Mouse (Mus musculus) adrenal gland, postnatal 4 days (tissue): Measurements from ENCODE around the gene Ascc2. TPM values are rescaled to one million over a fixed set of nuclear protein-coding genes. Genes with fewer than 3 reads are reported as not detected.
A peak's percentile ranks its signal among the peaks of the same experiment; 100 is the strongest.

Source experiments
- DNase-seq, 2 experiments: peaks; one replicate each; pipeline ENCODE4 v3.0.0; 2021 to 2022; ENCODE audit warnings: low spot score in 2 of 2, mixed read lengths in 2 of 2
- long read RNA-seq, 2 experiments: library from polyadenylated mRNA; stranded (forward); transcript quantifications; one replicate each; pipeline ENCODE4 v2.0.0; 2021
- total RNA-seq, 2 experiments: library from RNA; stranded (reverse); gene quantifications; 2 replicates each; pipeline ENCODE4 v1.2.3; 2021

The Ascc2 gene
- 10 to 100 TPM; 37.9 to 40.1 TPM for total RNA-seq
- long read RNA-seq, experiment 1, transcript Ascc2-201 (20 exons, 2,650 nt) = major isoform, 13 of 38 reads
- long read RNA-seq, experiment 1, partial matches to known transcripts = 12 of 38 reads
- long read RNA-seq, experiment 1, other reads (novel, unspliced or antisense) = 13 of 38 reads
- long read RNA-seq, experiment 2, transcript Ascc2-201 (20 exons, 2,650 nt) = major isoform, 15 of 49 reads
- long read RNA-seq, experiment 2, partial matches to known transcripts = 12 of 49 reads
- long read RNA-seq, experiment 2, other reads (novel, unspliced or antisense) = 22 of 49 reads

DNA sequence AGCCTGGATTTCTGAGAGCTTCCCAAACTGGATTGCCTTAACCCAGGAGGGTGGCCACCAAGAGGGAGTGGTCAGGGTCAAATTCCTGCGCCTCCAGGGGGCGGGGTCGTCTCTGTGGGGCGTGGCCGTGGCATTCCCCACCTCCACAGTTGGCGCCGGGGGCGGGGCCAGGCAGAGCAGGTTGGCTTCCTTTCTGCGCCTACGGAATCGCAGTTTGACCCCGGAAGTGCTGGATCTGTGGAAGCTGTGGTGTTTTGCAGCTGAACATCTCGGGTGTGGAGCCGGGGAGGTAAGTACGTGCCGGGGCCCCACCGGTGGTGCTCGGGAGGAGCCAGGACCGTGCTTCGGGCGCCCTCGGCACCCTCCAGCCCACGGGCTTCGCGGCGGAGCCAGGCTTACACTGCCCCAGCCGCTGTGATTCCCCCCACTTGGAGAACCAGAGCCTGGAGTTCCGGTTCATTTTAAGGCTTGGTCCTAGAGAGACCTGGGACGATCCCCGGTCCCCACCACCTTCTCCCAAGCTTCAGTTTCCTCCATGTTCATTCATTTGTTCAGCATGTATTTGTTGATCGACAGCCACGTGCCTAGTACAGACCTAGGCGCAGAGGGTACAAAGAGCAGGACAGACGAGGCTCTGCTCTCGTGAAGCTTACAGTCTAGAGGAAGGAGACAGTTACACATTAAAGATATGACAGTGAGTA lies at the start of gene Ascc2:
TSS of gene Ascc2 (plus strand) at position 214 of the 701 bp plus-strand sequence.
- peak; percentile 96 to 97 for DNase-seq

DNA sequence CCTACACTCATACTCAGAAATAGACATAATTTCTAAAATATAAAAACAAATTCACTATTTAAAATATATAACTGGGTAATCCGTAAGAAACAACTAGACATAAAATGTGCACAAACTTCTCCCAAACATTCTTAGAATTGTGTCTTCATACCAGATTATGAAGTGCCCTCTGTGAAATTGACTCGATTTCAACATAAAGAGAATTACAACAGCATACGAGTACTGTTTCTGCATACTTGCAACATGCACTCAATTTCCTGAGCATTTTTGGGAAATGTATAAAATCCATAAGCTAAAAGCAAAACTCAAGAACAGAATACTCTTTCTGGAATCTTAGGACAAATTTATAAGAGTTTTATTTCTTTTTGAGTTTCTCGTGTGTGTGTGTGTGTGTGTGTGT lies 45.7 kb upstream of the Ascc2 start:
- no peak for DNase-seq

DNA sequence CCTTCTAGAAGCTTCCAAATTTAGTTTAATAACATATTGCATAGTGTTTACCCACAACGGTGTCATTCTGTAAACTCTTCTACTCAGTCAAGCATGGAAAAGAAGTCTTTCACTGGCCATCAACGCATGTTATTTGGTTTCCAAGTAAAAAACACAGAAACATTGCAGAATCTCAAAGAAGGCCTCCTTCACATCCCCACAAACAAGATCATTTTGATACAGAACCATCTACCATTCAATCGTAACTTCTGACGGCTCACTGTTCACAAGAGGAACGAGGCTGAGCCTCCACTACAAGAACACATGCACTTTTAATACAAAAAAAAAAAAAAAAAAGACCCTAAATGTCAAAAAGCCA lies 44.1 kb upstream of the Ascc2 start:
- no peak for DNase-seq

DNA sequence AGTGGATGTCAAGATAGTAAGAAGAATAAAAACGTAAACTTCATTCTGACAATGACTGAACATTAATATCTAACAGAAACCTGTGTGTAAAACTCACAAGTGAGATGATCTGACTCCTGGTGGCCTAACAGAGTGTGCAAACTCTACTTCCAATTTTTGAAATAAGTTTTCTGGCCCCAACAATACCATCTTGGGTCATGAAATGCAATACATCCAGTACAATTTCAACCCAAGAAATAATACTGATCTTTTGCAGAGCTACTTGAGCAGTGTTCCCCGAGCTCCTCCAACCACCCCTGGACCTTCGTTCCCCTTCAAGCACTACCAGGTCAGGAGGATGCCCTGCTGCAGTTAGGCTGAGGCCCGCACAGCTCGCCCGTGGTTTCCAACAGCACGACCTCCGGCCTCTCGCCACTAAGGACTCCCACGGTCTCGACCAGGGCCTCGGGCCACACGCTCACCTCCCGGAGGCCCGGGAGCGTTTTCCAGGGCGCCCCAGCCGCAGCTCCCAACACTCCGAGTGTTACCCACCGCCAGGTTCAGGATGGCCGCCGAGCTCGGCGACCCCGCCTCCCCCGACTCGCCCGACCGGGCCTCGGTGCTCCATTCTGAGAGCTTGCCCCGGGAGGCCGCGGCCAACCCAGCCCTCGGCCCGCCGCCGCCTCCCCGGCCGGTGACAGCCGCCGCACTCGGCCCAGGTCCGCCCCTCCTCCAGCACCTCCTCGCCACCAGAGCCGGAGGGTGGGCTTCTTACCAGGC lies 43.5 kb upstream of the Ascc2 start:
- peak; percentile 12 to 25 for DNase-seq

DNA sequence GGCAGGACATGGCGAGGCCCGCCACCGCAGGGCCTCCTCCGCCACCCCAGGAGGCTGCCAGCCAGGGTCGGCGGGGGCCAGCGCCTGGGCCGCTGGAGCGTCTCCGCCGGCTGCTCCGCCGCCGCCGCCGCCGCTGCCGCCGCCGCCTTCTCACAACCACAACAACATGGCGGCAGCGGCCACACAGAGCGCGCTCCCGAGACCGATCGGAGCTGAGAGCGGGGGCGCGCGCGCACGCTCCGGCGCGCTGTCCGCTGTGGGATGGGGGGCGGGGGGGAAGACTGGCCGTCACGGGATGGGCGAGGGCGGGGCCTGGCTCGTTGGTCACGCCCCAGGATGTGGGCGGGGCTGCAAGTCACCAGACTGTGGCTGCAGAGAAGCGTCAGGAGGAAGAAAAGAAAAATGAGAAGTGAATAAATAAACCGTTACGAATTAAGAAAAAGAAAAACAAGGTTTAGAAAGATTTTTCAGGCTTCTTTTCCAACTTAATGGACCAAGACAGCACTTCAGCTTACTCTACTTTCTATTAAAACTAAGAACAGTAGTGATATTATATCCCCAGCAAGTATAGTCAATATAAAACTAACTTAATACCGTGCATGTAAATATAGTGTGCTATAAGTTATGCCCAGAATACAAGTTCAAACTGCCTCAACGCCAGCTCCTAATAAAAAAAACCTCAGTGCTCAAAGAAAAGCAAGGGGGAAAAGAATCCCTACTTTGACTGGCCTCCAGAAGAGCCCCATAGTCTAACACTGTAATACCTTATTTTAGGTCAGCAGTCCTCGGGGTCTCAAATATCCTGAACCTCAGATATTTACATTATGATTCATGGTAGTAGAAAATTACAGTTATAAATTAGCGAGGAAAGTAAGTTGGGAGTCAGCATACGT lies 42.7 kb upstream of the Ascc2 start, which contains the start of gene Mtmr3:
TSS of gene Mtmr3 (minus strand) at position 256 of the 893 bp plus-strand sequence.
- peak; percentile 89 to 91 for DNase-seq

DNA sequence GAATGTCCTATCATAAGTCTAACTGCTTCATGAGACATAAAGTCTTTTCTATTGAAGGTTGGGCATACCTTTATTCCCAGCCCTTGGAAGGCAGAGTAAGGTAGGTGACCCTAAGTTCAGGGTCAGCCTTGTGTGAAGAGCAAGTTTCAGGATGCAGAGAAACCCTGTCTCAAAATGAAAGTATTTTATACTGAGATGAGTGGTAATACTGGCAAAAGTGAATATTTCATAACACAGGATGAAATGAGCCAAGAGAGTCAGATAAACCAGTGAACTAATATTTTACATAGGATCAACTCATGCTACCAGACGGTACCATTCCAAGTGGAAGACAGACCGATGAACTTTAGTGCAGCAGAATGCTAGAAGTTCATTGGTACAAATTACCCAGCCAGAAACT lies 39.1 kb upstream of the Ascc2 start:
- no peak for DNase-seq

DNA sequence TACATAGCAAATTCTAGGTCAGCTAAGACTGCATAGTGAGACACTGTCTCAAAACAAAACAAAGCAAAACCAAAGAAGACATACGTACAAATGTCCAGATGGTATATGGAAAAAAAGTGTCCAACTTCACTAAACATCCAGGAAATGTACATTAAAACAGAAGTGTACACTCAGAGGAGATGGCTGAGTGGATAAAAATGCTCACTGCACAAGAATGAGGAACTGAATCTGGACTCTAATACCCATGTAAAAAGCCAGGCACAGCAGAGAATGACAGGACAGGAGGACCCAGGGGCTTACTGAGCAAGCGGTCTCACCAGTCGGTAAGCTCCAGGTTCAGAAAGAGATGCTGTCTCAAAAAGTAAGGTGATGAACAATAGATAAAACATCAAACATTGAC lies 37.6 kb upstream of the Ascc2 start:
- DNase-seq = no peak

DNA sequence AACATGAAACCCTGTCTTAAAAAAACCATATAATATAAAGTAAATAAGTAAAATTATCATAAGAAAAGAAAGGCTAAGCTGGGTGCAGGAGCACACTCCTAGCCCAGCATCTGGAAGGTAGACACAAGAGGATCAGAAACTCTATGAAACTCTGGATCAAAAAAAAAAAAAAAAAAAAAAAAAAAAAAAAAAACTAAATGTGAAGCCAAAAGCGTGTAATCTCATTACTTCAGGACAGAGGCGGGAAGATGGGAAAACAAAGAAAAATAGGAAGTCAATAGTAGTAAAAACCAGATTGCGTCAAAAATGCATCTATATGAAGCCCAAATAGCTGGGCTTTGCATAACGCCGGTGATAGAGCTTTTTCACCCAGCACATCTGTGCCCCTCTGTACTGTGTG lies 35.7 kb upstream of the Ascc2 start:
- no peak for DNase-seq

DNA sequence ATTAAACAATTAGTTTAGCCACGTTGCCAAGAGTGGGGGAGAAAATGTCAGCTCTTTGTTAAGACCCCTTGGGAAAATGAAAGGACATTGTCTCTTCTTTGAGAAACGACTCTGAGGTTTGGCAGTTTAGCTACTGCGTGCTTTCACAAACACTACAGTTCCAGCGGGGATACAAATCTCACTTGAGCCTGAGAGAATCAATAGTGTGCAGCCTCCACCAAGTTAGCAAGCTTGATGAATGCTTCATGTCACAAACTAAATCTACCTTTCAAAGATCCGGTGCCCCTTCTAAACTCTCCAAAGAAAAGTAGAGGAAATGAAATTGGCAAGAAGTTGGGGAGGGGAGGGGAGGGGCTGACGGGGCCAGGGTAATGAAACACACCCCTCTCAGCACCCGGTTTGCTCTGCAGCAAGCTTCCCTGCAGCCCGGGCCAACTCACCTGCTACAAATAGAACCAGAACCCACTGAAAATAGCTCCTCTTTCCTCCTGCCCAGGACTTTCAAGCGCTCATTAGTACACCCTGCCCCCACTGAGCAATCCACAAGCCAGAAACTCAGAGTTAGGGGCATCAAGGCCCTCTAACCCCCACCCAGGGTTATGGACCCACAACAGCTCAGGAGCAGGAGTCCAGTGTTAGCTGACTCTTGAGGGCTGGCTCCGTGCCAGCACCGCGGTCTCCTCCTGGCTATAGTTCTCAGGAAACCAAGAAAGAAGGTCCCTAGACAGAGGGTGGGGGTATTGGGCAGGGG lies 34.7 kb upstream of the Ascc2 start:
- DNase-seq = no peak

DNA sequence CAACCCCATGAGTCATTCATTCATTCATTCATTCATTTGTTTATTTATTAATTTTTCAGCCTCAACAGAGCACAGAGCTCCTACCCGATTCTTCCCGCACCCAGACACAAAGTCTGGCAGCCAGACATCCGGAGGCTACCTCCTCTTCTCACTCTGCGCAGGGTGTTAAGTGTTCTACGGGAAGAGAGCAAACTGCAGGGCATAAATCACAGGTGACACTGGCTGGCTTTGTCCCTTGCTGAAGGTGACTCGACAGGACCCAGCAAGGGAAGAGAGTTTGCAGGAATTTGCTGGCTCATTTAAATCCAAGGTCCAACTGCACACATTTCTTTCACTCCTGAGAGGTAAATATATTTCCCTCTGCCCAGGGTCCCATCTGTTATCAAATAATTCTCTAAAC lies 33.1 kb upstream of the Ascc2 start:
- no peak for DNase-seq

DNA sequence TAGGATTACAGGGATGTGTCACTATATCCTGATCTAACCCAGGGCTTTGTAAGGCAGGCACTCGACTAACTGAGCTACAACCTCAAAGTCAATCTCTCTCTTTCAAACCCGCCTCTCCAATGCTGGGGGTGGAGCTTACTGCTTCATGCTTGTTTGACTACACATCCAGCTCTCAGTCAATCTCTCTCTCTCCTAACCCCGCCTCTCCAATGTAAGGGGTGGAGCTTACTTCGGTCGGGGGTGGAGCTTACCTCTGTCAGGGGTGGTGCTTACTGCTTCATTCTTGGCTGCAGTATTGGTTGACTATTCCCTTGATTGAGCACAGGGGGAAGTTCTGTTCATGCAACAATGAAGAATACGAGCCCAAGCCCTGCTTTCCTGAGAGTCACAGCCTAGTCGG lies 32.1 kb upstream of the Ascc2 start:
- no peak for DNase-seq

DNA sequence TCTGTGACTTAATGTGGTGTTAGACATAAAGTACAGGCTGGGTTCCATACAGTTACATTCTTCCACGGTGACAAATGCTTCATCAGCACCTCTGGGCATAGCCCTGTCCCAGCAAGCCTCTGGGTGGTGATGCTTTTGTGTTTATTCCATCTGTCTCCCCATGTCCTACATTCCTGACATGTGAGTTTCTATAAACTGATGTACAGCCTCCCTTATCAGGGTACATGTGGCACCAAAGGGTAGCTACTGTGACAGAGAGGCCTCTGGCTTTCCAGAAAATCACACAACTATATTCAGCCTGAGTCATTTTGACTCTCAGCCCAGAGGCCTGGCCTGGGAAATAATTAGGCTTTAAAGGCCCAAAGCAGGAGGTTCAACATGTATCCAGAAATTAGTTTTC lies 31.0 kb upstream of the Ascc2 start:
- DNase-seq = no peak

DNA sequence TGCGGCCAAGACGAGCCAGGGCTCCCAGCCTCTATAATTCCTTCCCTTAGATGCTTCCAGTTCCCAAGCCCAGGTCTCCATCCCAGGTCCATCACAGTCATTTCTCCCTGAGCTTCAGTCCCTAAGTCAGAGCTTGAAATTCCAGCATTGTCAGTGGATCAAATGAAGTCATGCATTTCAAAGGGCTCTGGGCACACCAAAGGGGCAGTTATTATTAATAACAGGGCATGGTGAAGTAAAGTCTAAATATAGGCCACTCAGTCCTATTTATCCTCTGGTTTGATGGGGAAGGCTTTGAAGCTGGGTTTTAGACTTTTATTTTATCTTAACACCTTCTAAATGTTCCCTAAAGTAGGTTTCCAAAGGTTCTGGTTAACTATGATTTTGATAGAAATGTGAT lies 25.6 kb upstream of the Ascc2 start:
- DNase-seq = no peak

DNA sequence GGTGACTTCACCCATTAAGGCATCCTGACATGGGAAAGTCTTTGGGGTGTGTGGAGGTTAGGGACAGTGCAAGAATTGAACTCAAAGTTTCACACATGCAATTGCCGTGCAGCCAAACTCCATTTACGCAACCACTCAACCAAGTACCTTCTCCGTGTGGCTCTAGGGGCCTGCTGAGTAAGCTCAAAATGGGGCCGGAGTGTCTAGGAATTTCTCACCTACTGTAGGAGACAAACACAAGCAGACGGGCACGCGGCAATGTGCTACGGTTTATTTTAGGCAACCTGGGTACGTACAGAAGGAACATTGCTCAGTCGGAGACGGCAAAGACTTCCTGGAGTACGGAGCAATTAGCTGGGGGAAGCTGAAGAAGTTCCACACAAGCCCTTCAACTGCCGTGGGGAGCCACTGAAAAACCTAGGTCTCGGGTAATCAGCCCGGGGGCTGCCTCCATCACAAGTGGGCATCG lies 17.5 kb upstream of the Ascc2 start, which contains the start of gene Gm11032:
TSS of gene Gm11032 (plus strand) at position 51 of the 469 bp plus-strand sequence.
- DNase-seq = no peak

DNA sequence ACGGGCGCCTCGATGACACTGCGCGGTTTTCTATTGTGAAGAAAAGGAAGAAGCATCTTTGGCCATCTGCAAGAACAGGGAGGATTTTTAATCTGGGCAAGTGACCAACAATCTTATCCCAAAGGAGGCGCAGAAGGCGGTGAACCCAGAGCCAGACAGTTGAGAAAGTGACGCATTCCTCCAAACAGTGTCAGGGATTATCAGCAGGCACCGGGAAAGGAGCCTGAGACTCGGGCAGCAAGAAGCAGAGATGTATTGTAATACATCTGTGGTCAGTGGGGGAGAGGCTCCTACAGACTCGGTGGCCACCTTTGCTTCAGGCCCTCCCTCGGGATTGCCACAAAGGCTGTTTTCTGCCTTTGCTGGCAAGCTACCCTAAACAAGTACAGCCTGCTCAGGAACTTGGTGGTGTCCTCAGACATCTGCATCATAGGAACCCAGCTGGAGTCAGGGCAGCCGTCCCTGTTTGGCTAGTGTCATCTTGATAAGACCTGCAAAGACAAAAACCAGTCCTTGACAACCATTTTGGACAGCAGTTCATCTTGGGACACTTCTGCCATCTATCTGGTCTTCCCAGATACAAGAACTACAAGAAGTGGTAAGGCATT lies 16.9 kb upstream of the Ascc2 start:
- no peak for DNase-seq

DNA sequence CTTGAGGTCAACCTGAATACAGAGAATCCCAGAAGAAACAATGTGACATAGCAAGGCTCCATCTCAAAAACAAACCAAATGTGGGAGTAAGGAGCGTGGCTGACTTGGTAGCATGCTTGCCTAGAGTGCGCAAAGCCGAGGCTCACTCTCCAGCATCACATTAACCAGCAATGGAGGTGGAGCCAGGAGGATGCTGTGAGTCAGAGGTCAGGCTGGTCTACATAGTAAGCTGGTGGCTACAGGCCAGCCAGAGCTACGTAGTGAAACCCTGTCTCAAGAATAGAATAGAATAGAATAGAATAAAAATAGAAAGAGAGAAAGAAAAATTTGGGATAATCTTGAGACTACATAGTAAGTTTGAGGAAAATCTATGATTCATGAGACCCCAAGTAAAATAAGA lies 15.7 kb upstream of the Ascc2 start:
- no peak for DNase-seq

DNA sequence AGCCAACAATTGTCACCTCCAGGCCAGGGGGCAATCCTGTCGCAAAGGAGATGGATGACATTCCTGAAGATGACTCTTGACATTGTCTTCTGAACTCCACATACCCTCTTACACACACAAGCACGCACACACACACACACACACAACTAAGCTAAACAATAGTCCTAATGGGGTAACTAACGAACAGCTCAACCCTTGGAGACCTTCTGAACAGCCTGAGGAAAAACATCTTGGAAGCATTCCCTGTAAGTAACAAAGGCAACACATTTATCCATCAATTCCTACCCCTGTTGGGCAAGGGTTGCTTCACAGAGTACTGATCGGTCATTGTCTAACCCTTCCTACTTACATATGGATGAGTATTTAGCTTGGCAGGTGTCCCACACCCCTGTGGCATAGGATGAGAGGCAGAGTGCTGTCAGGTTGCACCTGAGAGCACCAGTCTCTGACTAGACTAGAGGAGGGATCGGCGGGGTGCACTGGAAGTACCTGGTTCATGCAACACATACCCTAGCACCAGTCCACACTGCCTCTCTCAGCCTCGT lies 15.0 kb upstream of the Ascc2 start:
- no peak for DNase-seq

DNA sequence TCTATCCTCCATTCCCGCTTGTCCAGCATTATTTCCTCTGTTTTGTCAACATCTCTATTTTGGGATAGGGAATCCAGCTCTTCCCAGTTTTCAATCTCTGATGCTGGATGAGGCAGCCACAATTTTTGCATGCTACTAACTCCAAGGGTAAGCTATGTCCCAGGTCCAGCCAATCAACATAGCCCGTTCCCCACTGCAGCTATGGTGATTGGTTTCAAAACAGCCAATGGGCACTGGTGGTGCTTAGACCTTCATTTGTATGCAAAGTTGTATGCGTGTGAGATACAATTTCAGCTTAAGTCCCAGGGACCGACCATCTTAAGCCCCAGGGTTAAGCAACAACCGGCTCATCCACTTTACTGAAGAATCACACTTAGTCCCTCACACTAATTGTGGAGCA lies 14.6 kb upstream of the Ascc2 start:
- DNase-seq = no peak

DNA sequence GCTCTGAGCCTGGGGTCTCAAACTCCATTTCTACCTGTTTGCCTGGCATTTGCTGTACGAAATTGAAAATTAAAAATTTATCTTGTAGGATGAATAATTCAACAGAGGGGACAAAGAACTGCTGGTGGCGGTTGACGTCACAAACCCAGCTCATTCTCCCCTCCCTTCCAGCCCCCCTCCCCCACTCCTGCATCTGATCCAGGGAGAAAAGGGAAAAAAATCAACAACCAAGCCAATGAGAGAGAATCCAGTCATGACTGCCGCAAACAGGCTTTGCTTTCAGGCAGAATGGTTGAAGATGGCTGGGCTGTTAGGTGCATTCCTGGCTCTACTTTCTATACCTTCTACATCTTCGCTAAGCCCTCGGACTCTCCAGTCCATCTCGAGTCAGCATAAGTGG lies 11.6 kb upstream of the Ascc2 start:
- DNase-seq = no peak

DNA sequence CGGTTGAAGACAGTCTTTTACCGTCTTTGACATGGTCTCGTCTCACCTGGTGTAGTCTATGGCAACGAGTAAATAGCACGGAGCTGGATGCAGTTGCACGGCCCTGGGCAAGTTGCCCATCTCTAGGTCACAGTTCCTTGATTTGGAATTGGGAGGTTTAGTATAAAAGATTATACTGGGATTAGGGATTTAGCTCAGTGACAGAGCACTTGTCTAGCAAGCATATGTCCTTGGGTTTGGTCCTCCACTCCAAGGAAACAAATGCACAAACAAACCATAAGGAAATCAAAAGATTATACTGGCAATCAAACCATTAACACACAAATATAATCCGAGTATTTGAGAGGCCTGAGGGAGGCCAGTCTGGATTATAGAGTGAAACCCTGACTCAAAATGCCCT lies 9.9 kb upstream of the Ascc2 start:
- DNase-seq = no peak
